Mouse (Mus musculus): ENCODE measurements around the gene Atp6v1a.

DNA sequence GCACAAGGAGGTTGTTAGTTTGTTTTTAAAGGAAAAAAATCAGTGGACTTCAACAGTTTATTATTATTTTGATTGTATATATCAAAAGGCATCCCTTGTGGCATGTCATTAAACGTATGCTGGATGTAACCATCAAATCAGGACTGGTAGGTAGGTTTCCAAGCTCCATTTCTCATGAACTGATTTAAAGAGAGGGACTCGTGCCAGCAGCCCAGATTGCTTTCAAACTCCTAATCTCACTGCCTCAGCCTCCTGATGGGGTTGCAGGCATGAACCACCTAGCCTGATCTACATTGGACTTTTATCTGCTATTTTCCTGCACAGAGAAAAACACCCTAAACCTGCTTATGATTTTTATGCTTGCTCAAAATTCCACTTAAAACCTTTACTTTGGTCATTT lies 15.7 kb downstream of the Atp6v1a start:
- no peak for TF ChIP-seq POLR2A (IDR thresholded peaks at IDR 0.05; ENCODE audit: borderline replicate concordance, insufficient read depth, low read length)
- no peak for TF ChIP-seq CTCF (IDR thresholded peaks at IDR 0.05; ENCODE audit: borderline replicate concordance, insufficient read depth, low read depth, low read length)

Measured in cerebellum, adult 2 months (tissue).